Mouse (Mus musculus) layer of hippocampus, adult 6 months (tissue): ENCODE results near the gene Bcat2. TPM values are rescaled to one million over a fixed set of nuclear protein-coding genes. Genes with fewer than 3 reads are reported as not detected.

Experiments
- long read RNA-seq, 2 experiments: library from polyadenylated mRNA; unstranded; transcript quantifications; one replicate each; pipeline ENCODE4 v2.0.0; 2019 to 2020
- polyA plus RNA-seq: library from polyadenylated mRNA; unstranded; fragments of <200 nt; fragmentation: Nextera tagmentation; gene quantifications from 2 replicates; pipeline ENCODE4 v1.2.3, GENCODE M21; 2021

Bcat2 gene
- polyA plus RNA-seq, result 7.0 and 8.5 TPM in 2 replicates
- long read RNA-seq, experiment 1, transcript Bcat2-201 (11 exons, 1,772 nt), result major isoform, 14 of 17 reads
- long read RNA-seq, experiment 1, partial matches to known transcripts, result 2 of 17 reads
- long read RNA-seq, experiment 1, other reads (novel, unspliced or antisense), result 1 of 17 reads
- long read RNA-seq, experiment 2, transcript Bcat2-201 (11 exons, 1,772 nt), result major isoform, 19 of 26 reads
- long read RNA-seq, experiment 2, partial matches to known transcripts, result 1 of 26 reads
- long read RNA-seq, experiment 2, other reads (novel, unspliced or antisense), result 6 of 26 reads

DNA sequence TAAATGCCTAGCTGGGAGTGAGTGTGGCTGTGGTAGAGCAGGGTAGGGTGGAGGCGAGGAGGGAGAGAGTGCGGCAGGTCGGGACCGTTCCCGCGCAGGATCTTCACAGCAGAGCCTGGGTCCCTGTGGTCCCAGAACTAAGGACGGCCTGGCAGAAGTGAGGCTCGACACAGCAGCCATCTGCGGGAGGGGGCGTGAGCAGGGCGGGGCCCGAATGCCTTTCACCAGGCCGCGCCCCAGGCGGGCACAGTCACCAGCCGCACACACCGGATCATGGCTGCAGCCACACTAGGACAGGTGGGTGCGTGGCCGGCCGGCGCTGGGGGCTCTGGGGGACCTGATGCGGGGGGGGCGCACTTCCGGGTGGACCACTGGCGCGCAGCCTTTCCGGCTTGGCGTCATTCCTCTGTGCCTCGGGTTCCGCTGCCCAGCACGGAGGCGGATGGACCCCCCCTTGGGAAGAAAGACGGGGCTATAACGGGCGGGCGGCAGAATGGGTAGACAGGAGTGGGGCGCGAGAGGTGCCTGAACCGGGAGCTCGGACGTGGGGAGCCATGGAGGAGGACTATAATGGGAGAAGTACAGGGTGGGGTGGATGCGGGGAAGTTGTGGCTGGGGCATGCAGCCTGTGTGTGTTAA, at the start of gene Bcat2:
TSS of gene Bcat2 (plus strand) at position 51 of the 639 bp plus-strand sequence.

DNA sequence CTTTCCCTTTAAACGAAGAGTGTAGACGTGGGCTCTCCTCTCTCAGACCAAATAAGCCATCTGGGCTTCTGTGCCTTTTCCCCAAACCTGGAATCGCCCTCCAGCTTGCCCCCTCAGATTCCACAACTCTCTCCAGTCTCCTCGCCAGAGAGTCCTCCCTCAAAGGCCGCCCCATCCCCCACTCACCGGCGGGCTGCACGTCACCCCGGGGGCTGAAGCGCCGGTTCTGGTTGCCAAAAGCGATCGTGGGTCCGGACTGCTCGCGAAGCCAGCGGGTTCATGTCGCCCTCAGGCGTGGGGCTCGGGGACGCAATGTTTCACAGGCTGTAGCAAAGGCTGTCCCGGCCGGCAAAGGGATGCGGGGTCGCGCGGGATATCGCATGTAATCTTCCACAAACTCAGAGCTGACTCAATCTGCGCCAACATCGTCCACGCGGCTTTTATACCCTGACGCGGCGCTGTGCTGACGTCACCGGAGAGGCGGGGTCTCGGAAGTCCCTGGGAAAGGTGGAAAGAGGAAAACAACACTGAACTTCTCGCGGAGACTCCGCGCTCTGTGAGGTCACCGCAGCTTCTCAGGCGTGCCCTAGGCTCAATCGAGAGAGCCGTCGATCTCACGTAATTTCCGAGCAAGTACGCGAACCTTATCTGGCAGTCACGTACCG, 44.0 kb upstream of the Bcat2 start, which contains the start of the genes Ppp1r15a and Plekha4:
TSS of gene Ppp1r15a (minus strand) at position 460 of the 665 bp plus-strand sequence.
TSS of gene Plekha4 (plus strand) at position 522 of the 665 bp plus-strand sequence.

DNA sequence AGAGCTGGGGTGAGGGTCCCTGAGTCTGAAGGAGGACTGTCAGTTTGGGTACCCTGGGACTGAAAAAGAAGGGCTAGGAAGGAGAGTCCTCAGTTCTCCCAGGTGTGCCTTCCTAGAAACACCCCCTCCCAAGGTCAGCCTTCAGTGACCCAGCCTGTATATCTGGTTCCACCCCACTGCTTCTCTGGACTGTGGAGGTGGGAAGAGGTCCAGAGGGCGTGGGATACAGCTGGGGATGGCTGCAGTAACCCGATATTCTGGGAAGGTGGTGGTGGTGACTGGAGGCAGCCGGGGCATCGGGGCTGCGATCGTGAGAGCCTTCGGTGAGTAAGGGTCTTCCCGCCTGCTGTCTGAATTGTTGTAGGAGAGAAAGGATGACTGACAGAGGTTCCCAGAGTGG, 15.2 kb upstream of the Bcat2 start, which contains the start of gene Hsd17b14:
TSS of gene Hsd17b14 (plus strand) at position 150 of the 400 bp plus-strand sequence.

DNA sequence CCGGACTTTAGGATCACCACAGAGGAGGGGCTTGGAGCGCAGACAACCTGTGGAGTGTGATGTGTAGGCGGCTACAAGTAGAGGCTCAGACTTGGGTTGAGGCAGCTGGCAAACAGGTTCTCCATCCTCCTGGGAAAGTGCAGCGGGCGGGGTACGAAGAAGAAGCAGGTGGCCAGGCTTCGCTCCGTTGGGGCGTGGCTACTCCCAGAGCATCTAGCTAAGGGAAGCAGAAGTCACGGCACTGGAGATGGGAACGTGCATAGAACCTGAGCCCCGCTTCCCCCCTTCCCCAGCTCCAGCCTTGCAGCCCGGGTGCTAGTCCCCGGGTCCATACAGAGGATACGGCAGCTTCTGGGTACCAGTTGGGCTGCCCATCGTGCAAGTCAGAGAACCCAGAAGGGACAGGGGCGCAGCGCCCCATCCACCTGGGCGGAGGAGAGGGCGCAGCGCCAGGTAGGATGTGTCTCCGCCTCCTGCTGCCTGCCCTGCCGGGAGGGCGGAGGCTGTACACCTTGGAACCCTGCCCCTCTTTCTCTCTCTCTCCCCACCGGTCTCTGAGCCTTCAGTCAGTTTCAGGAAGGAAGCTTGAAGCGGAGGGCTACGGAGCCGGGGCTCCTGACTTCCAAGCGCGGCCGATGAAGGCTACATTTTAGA, 47.2 kb downstream of the Bcat2 start, which contains the start of gene Fut1:
TSS of gene Fut1 (plus strand) at position 248 of the 654 bp plus-strand sequence.

DNA sequence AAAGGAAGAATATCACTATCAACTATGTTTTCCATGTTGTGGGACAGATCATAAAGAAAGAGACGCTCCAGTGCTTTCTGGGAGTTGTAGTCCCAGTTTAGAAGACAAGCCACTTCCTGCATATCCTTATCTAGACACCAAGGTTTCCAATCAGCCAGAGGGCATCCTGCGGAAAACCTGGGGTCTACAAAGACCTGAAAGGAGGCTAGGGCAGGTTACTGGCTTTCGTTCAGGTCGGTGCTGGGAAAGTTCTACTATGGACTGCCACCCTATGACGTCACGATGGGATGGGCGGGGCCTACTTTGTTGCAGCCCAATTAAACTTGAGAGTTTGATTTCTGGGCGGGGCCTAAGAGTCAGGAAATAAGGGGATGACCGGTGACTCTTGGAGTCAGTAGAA, 51.5 kb downstream of the Bcat2 start, which contains the start of gene Izumo1:
TSS of gene Izumo1 (plus strand) at position 369 of the 400 bp plus-strand sequence.

DNA sequence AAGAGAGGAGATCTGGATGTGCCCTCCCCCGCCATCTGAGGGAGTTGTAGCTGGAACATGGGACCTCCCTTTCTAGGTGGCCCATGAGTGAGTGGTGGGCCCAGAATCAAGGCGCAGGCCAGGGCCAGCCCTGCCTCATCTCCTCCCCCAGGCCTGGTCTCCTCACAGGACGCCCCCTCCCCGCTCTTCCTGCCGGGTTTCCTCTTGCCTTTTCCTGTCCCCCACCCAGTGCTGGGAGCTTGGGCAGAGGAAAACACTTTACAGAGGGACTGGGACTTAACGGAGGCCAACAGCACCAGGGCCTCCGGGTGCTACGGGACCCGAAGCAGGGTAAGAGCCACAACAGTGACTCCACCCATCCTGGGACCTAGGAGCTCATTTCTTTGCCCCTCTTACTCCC, 57.3 kb downstream of the Bcat2 start, which contains the start of gene Rasip1:
TSS of gene Rasip1 (plus strand) at position 228 of the 400 bp plus-strand sequence.

Other genes starting within 250 kb of the Bcat2 start
- gene Trpm4, start 236.4 kb upstream of the Bcat2 start, polyA plus RNA-seq, result 10.1 and 12.4 TPM in 2 replicates
- gene Hrc, start 234.9 kb upstream of the Bcat2 start, polyA plus RNA-seq, result not detected in 2 replicates
- gene Ppfia3, start 203.1 kb upstream of the Bcat2 start, polyA plus RNA-seq, result 8.7 and 11.6 TPM in 2 replicates
- gene Lin7b, start 199.6 kb upstream of the Bcat2 start, polyA plus RNA-seq, result 214 and 221 TPM in 2 replicates
- gene Snrnp70, start 174.4 kb upstream of the Bcat2 start, polyA plus RNA-seq, result 32.6 and 45.3 TPM in 2 replicates
- not detected in 2 replicates for gene Kcna7, start 164.5 kb upstream of the Bcat2 start, polyA plus RNA-seq
- 0.11 and 0.30 TPM in 2 replicates for gene Ntf5, start 156.5 kb upstream of the Bcat2 start, polyA plus RNA-seq
- gene Lhb, start 149.3 kb upstream of the Bcat2 start, polyA plus RNA-seq, result 1.1 TPM in 1 of 2 replicates, not detected in the other
- 7.9 and 10.1 TPM in 2 replicates for gene Gys1, start 135.3 kb upstream of the Bcat2 start, polyA plus RNA-seq
- 50.0 and 53.1 TPM in 2 replicates for gene Ruvbl2, start 132.1 kb upstream of the Bcat2 start, polyA plus RNA-seq
- 1,695 and 1,748 TPM in 2 replicates for gene Ftl1, start 110.3 kb upstream of the Bcat2 start, polyA plus RNA-seq
- 86.7 and 94.4 TPM in 2 replicates for gene Bax, start 103.3 kb upstream of the Bcat2 start, polyA plus RNA-seq
- 0.13 and 0.14 TPM in 2 replicates for gene Tulp2, start 88.3 kb upstream of the Bcat2 start, polyA plus RNA-seq
- gene Gm45808, start 83.3 kb upstream of the Bcat2 start, polyA plus RNA-seq, result not detected in 2 replicates
- 2.6 and 3.5 TPM in 2 replicates for gene Dhdh, start 81.3 kb upstream of the Bcat2 start, polyA plus RNA-seq
- 74.5 and 76.8 TPM in 2 replicates for gene Nucb1, start 59.7 kb upstream of the Bcat2 start, polyA plus RNA-seq
- 17.6 and 18.2 TPM in 2 replicates for gene Ppp1r15a, start 43.9 kb upstream of the Bcat2 start, polyA plus RNA-seq
- 0.67 and 1.7 TPM in 2 replicates for gene Plekha4, start 43.8 kb upstream of the Bcat2 start, polyA plus RNA-seq
- gene Hsd17b14, start 15.3 kb upstream of the Bcat2 start, polyA plus RNA-seq, result 0.43 TPM in 1 of 2 replicates, not detected in the other
- not detected in 2 replicates for gene Fgf21, start 45.3 kb downstream of the Bcat2 start, polyA plus RNA-seq
- 0.08 TPM in 1 of 2 replicates, not detected in the other for gene Fut1, start 47.1 kb downstream of the Bcat2 start, polyA plus RNA-seq
- 0.09 TPM in 1 of 2 replicates, not detected in the other for gene Izumo1, start 51.7 kb downstream of the Bcat2 start, polyA plus RNA-seq
- gene Rasip1, start 57.3 kb downstream of the Bcat2 start, polyA plus RNA-seq, result 2.3 and 3.1 TPM in 2 replicates
- gene Mamstr, start 69.8 kb downstream of the Bcat2 start, polyA plus RNA-seq, result 1.1 and 1.2 TPM in 2 replicates
- 0.10 and 0.16 TPM in 2 replicates for gene Fut2, start 96.2 kb downstream of the Bcat2 start, polyA plus RNA-seq
- gene Ntn5, start 113.9 kb downstream of the Bcat2 start, polyA plus RNA-seq, result 5.2 and 6.6 TPM in 2 replicates
- 0.15 and 0.36 TPM in 2 replicates for gene Sec1, start 124.2 kb downstream of the Bcat2 start, polyA plus RNA-seq
- gene Car11, start 129.7 kb downstream of the Bcat2 start, polyA plus RNA-seq, result 39.6 and 49.9 TPM in 2 replicates
- gene Dbp, start 134.9 kb downstream of the Bcat2 start, polyA plus RNA-seq, result 49.2 and 52.8 TPM in 2 replicates
- 357 and 361 TPM in 2 replicates for gene Rpl18, start 145.3 kb downstream of the Bcat2 start, polyA plus RNA-seq
- gene Sphk2, start 147.8 kb downstream of the Bcat2 start, polyA plus RNA-seq, result 5.5 and 6.1 TPM in 2 replicates
- gene Fam83e, start 151.1 kb downstream of the Bcat2 start, polyA plus RNA-seq, result 0.09 TPM in 1 of 2 replicates, not detected in the other
- not detected in 2 replicates for gene Spaca4, start 155.7 kb downstream of the Bcat2 start, polyA plus RNA-seq
- gene Lmtk3, start 213.6 kb downstream of the Bcat2 start, polyA plus RNA-seq, result 6.9 and 9.4 TPM in 2 replicates
- 20.6 and 22.7 TPM in 2 replicates for gene Sult2b1, start 214.5 kb downstream of the Bcat2 start, polyA plus RNA-seq
- 135 and 136 TPM in 2 replicates for gene Cyth2, start 244.4 kb downstream of the Bcat2 start, polyA plus RNA-seq